Mouse (Mus musculus) heart, adult 2 months (tissue): ENCODE measurements around the gene Dolk.

Experiments
- CTCF ChIP-seq: fragments of 200-600 bp; IDR thresholded peaks from 2 replicates; pipeline ENCODE4 v1.8.1; 2022; ENCODE audit warnings: antibody characterized with exemption, mild to moderate bottlenecking, moderate library complexity
- POLR2A ChIP-seq: fragments of 200-500 bp; IDR thresholded peaks from 2 replicates; pipeline ENCODE4 v1.6.1; 2011; ENCODE audit warnings: mild to moderate bottlenecking, low read depth, low read length, control low read depth; ENCODE audit not compliant: insufficient read depth

DNA sequence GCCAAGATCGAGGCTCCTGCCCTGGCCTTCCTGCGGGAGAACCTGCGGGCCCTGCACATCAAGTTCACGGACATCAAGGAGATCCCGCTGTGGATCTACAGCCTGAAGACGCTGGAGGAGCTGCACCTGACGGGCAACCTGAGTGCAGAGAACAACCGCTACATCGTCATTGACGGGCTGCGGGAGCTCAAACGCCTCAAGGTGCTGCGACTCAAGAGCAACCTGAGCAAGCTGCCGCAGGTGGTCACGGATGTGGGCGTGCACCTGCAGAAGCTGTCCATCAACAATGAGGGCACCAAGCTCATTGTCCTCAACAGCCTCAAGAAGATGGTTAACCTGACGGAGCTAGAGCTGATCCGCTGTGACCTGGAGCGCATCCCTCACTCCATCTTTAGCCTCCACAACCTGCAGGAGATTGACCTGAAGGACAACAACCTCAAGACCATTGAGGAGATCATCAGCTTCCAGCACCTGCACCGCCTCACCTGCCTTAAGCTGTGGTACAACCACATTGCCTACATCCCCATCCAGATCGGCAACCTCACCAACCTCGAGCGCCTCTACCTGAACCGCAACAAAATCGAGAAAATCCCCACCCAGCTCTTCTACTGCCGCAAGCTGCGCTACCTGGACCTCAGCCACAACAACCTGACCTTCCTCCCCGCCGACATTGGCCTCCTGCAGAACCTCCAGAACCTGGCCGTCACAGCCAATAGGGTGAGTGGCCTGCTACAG, 29.4 kb downstream of the Dolk start:
- TF ChIP-seq POLR2A (no peak), CTCF (no peak)
